Mouse (Mus musculus) frontal cortex, adult 2 months (tissue): ENCODE data around the gene Gm15091. TPM values are rescaled to one million over a fixed set of nuclear protein-coding genes. Genes with fewer than 3 reads are reported as not detected.
"Not testable (repeated sequence)": the region's sequence is repeated elsewhere in the genome, so short reads cannot be mapped to it uniquely, and the experiment has no call there.

ENCODE experiments used
- DNase-seq, 2 experiments: peaks; one replicate each; pipeline ENCODE4 v3.0.0; 2022; ENCODE audit warnings: low spot score in 1 of 2; ENCODE audit errors: extremely low spot score in 1 of 2
- polyA plus RNA-seq: library from polyadenylated mRNA; depleted of rRNA; stranded (reverse); fragments of >200 nt; gene quantifications from 2 replicates; pipeline ENCODE4 v1.2.3, GENCODE M21; 2012; rRNA removed

The Gm15091 gene
- polyA plus RNA-seq = not detected in 2 replicates

- not testable (repeated sequence) for DNase-seq
These were observed at the start of gene Gm15091 for GRCm38 (mm10) chrX:149941355-149941754. Gm15091 (plus strand) TSS chrX:149941655.

Other genes with a start within 250 kb of the Gm15091 start
- gene Gm15097, start 157.2 kb upstream of the Gm15091 start, polyA plus RNA-seq = not detected in 2 replicates